Mouse (Mus musculus) frontal cortex, adult (tissue): Measurements from ENCODE around the gene Nhs.
"Not testable (repeated sequence)": the region's sequence is repeated elsewhere in the genome, so short reads cannot be mapped to it uniquely, and the experiment has no call there.

Experiments
- ATAC-seq: cut with Nextera tagmentation; 2 replicates; pipeline ENCODE4 v1.9.2; 2017; ENCODE audit warnings: mild to moderate bottlenecking, moderate library complexity, mixed read lengths; ENCODE audit not compliant: low TSS enrichment

Nhs gene

DNA sequence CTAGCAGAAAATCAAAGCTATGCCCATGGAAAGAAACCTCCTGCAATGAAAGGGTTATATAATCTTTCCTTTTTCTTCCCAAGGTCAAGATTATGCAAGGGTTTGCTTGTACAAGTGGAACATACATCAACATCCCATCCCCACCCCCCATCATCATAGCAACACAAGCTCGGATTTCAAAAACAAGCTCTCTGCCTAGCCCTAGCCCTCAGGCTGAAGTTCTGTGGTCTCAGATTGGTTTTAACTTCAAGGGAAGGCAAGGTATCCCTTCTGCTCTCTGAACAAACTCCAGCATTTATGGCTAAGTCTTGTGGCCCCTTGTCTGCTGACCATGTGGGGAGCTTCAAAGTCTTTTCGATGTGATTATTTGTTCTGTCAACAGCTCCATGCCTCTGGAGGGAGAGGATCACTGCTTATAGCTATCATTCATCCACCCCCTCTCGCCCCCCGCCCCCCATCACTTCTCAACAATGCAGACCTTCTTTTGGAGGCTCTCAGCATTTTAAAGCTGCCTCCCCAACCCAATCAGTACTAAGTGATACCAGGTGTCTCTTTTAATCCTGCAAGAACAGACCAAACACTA, 216.3 kb downstream of the Nhs start:
- ATAC-seq, result no peak

DNA sequence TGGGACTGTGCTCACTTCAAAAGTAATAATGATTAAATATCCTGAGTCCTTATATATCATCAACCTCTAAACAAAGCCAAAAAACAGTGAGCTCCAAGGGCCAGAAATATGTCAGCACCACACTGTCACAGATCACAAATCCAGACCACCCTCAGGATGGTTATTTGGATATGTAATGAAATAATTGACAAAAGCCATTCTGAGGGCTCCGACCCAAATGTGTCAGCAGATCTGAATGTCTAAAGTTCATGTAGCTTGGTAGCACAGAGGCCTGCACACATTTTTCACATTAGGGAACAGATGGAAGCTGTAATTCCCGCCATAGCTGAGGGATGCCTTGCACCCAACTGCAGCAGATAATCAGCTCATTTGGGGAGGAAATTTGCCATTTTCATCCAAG, 218.8 kb downstream of the Nhs start:
- ATAC-seq, result no peak

- ATAC-seq, result no peak
Measured at GRCm38 (mm10) chrX:161926683-161927053, 232.9 kb downstream of the Nhs start.

DNA sequence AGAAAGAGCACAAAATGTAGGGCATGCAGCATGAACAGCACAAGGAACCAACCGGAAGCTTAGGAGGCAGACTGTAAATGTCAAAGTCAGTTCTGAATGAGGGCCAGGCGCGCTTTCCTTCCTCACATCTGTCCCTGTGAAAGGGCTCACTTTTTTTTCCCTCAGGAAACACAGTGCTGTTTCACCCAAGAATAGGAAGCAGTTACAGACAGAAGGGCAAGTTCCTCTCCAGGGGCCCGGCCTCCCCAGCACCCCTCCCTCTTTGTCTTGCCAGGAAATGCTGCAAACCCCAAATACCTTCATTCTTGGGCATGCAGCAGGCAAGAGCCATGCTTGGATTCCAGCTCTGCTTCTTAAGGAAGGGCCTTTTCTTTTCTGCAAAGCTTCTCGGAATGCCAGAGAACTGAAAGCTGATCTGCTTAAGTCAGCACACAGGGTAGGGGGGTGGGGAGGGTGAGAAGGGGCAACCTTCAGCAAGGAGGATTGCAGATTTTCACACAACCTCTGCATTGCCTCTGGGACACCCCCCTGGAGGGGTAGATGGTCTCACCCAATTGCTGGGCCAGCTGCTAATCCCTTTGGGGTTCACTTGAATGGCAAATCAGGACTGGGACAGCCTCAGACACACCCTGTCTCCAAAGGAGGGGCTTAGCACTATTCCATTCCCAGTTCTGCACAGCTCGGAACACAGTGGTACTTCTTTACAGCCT, 233.4 kb downstream of the Nhs start:
- peak; percentile 34 for ATAC-seq

GRCm38 (mm10) chrX:161922655-161923054, 236.9 kb downstream of the Nhs start:
- ATAC-seq, result no peak

- ATAC-seq, result no peak
Measured at GRCm38 (mm10) chrX:161921581-161921980, 237.9 kb downstream of the Nhs start.

DNA sequence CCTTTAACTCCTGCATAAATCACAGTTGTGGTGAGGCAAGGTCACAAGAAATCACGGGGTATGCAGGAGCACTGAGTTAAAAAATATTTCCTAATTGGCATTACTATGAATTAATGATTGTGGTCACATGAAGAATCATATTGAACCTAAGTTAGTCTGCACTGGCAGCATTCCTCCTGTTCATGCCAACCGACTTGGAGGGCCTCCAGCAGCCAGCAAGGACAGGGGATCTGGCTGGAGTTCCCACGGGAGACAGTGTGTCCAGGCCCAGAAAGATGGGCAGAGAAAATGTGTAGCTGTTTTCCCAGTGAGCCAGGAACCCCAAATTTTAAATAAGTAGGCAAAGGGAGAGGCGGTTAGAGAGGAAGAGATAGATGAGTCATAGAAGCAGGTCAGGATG, 249.6 kb downstream of the Nhs start:
- ATAC-seq, result no peak

DNA sequence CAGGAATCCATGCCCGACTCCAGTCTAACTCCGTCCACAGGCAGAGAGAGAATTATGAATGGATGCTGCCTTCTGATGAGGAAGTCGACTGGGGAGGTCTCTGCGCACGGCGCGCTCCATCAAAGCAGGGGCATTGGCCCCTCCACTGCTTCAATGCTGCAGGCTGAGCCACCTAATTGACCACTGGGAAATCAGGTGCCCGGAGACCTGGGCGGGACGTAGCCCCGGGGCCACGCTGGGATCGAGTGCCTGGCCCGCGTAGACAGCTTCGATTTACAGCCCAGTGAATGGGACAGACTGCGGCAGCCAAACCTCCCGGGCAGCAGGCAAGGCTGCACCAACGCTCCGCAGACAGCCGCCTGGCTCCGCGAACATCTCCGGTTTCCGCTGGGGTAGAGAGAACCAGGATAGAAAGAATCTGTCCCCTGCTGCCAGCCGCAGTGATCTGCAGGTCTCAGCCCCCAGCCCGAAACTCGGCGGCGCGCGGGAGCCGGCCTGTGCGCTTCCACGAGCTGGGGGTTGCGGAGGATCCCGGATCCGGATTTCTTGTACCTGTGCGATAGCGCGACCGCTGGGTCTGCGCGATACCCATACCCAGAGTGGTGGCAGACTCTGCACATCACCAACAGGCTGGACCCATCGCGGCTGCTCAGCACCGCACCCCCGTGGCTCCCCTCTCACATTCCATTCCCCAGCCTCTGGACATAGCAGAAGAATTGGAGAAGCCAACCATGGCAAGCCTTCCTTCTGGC, 250.7 kb downstream of the Nhs start:
- peak; percentile 76 for ATAC-seq

DNA sequence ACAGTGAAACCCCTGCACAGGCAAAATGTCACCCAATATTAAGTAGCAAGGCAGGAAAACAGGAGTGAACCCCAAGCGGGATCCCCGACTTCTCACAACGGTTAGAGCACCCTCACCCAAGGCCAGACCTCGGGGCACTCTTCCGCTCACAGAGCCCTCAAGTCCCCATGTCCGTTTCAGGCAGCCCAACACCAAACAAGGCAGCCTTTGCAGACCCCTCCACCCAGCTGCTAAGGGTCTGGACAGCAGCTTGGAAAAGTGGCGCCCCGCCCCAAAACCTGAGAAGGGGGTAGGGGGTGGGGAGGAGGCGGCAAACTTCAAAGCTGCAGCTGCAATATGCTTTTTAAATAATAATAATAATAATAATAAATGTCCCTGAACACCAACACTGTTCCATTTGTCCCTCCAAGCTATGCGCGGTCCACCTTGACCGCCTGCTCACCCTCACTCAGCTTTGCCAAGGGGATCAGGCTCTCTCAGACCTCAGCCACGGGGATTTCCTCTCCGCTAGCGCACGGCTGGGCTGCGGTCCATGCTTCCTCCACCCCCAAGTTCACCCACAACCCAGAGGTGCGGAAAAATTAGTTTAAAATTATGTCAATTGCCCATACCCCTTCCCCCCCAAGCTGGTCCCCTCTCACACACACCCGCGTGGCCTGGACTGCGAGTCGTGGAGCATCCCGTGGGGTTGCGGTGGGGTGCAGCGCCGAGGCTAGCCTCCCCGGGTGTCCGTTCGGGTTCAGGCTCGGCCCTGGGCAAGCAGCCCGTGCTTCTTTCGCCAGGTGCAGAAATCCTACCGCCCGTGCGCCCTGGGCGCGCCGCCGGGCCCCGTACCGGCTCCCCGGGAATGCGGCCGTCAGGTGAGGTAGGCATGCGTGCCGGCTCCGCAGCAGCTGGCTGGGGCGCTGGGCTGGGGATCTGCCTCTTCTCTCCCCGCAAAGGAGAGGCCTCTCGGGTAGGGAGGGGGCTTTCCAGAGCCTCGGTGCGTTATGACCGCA, 251.6 kb downstream of the Nhs start:
- peak; percentile 76 for ATAC-seq

GRCm38 (mm10) chrX:161894442-161894841, 265.1 kb downstream of the Nhs start:
- no peak for ATAC-seq

GRCm38 (mm10) chrX:161883661-161884060, 275.9 kb downstream of the Nhs start:
- no peak for ATAC-seq

DNA sequence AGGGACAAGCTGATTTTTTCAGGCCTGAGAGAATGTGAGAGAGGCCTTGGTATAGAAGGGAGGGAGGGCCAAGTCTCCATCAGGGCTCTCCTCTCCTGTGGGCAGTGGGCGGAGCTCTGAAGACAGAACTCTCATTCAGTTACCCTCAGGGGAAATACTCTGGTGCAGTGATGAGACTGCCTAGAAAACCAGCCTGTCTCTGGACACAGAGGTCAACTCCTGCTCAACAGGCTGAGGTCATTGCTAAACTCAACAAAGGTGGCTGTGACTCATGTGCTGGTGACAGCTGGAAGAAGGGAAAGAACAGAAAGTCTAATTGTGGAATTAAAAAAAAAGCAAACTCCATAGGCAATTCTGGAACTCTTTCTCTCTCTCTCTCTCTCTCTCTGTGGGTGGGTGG, 282.4 kb downstream of the Nhs start:
- ATAC-seq, result no peak

- ATAC-seq, result no peak
Measured at GRCm38 (mm10) chrX:161873511-161873910, 286.0 kb downstream of the Nhs start.

DNA sequence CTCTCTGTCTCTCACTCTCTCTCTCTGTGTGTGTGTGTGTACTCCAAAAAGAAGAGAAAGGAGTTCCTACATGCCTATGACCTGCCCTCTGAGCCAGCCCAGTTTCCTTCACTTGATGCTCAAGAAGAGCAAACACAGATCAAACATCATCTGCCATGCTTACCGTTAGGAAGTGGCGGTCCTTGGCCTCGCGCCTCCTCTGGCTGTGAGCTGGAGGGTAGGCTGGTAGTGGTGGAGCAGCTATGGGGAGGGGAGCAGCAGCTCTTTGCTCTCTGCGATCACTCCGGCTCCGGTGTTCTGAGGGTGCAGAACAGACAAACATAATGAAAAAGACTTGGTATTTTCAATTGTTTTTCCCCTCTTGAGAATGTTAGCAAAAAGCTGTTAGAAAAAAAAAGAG, 288.2 kb downstream of the Nhs start:
- ATAC-seq, result no peak

DNA sequence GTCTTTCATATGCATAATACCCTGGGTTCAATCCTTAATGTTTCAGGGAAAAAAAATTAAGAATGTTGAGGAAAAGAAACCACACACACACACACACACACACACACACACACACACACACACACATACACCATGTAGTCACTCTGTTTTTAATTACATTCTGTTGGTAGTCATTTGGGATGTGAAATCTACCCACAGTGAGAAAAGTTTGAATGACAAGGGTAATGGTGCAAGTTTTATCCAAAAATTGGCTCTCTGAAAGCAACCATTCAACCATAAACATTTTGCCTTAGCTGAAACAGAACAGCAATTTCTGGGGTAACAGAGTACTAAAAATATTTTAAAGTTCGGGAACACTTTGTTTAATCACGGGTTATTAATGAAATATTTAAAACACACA, 303.9 kb downstream of the Nhs start:
- no peak for ATAC-seq

DNA sequence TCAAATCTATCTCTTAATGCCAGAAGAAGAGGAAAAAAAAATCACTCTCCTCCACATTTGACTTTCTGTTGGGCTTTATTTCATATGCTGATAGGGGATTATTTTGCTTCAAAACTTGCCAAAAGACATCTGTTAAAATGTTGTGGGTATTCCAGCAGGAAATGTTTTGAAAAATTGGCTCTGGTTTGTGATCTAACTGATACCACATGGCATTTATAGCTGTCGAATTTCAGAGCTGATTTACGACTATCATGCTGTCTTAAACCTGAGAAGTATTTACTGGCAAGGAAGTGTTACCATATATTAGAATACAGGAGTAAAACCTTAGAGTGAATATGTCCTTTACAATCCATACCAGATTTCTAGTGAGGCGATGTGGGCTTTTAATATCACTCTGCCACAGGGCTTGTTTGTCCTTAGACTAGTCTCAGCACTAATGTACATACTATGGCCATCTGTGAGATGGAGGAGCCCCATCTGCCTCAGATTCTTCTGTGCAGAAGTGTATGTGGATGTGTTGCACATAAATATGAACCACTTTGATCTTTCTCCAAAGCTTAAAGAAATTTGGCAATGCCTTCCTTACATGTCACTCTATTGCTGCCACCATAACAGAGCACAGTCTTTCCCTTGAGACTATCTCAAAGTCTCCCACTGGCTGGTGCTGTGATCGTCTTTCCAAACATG, 305.8 kb downstream of the Nhs start:
- peak; percentile 34; the same call in 1 of the 2 replicates for ATAC-seq

GRCm38 (mm10) chrX:161826186-161826585, 333.3 kb downstream of the Nhs start:
- not testable (repeated sequence) for ATAC-seq

GRCm38 (mm10) chrX:161790182-161790581, 369.3 kb downstream of the Nhs start:
- peak; percentile 76 for ATAC-seq
